Mouse (Mus musculus): ENCODE measurements around the gene Dennd1a. TPM values are rescaled to one million over a fixed set of nuclear protein-coding genes. Genes with fewer than 3 reads are reported as not detected.

The Dennd1a gene
- total and polyA plus RNA-seq, 2 experiments from 2014 or later: 16.7 to 52.1 TPM

- no peak for DNase-seq
- H3K9me3 ChIP-seq (ENCODE audit: low read length): no peaks in the 10 kb centered on the region
These were observed 517.4 kb downstream of the Dennd1a start for GRCm38 (mm10) chr2:37769793-37770192.

GRCm38 (mm10) chr2:37768903-37769302, 518.3 kb downstream of the Dennd1a start:
- Histone ChIP-seq H3K4me2 (ENCODE audit: low read depth) (no peak overlapping the region), H3K9ac (no peak overlapping the region), H3K36me3 (ENCODE audit: insufficient read depth) (no peaks in the 10 kb centered on the region), H3K27ac (ENCODE audit: low read depth, low read length) (0 out of 2 replicates have a peak overlapping the region, but pooled peaks have one; percentile 35), H3K27me3 (ENCODE audit: insufficient read depth, low read length) (no peaks in the 10 kb centered on the region), H3K4me3 (ENCODE audit: low read depth, low read length) (no peak overlapping the region), H3K9me3 (ENCODE audit: low read length) (no peaks in the 10 kb centered on the region), H3K4me1 (ENCODE audit: insufficient read depth) (peaks cover 19% of the 10 kb centered on the region)
- 23% methylated on average over 2 of the region's 2 CpGs for WGBS
- ATAC-seq: peak; percentile 56
- no peak for TF ChIP-seq CTCF (IDR thresholded peaks at IDR 0.05; ENCODE audit: low read depth)
- DNase-seq: peak; percentile 70

More at GRCm38 (mm10) chr2:37769793-37770192, 517.4 kb downstream of the Dennd1a start:
- no peak overlapping the region for H3K27ac ChIP-seq (ENCODE audit: low read depth, low read length)
- peaks cover 19% of the 10 kb centered on the region for H3K4me1 ChIP-seq (ENCODE audit: insufficient read depth)
- TF ChIP-seq CTCF (IDR thresholded peaks at IDR 0.05; ENCODE audit: low read depth): no peak
- H3K36me3 ChIP-seq (ENCODE audit: insufficient read depth): no peaks in the 10 kb centered on the region
- no peak overlapping the region for H3K4me3 ChIP-seq (ENCODE audit: low read depth, low read length)
- no peak overlapping the region for H3K4me2 ChIP-seq (ENCODE audit: low read depth)
- 71% methylated on average over 8 of the region's 8 CpGs for WGBS
- no peak overlapping the region for H3K9ac ChIP-seq
- no peaks in the 10 kb centered on the region for H3K27me3 ChIP-seq (ENCODE audit: insufficient read depth, low read length)
- no peak for ATAC-seq

GRCm38 (mm10) chr2:37767739-37768138, 519.5 kb downstream of the Dennd1a start:
- peaks cover 19% of the 10 kb centered on the region for H3K4me1 ChIP-seq (ENCODE audit: insufficient read depth)
- H3K27me3 ChIP-seq (ENCODE audit: insufficient read depth, low read length): no peaks in the 10 kb centered on the region
- 69% methylated on average over 3 of the region's 3 CpGs for WGBS
- no peak overlapping the region for H3K4me3 ChIP-seq (ENCODE audit: low read depth, low read length)
- no peak overlapping the region for H3K4me2 ChIP-seq (ENCODE audit: low read depth)
- ATAC-seq (no peak), DNase-seq (no peak)
- no peaks in the 10 kb centered on the region for H3K36me3 ChIP-seq (ENCODE audit: insufficient read depth)
- no peak overlapping the region for H3K27ac ChIP-seq (ENCODE audit: low read depth, low read length)
- no peak for TF ChIP-seq CTCF (IDR thresholded peaks at IDR 0.05; ENCODE audit: low read depth)
- H3K9me3 ChIP-seq (ENCODE audit: low read length): no peaks in the 10 kb centered on the region
- no peak overlapping the region for H3K9ac ChIP-seq

- Histone ChIP-seq H3K27ac (ENCODE audit: low read depth, low read length) (no peak overlapping the region), H3K4me1 (ENCODE audit: insufficient read depth) (peaks cover 19% of the 10 kb centered on the region), H3K4me3 (ENCODE audit: low read depth, low read length) (no peak overlapping the region), H3K27me3 (ENCODE audit: insufficient read depth, low read length) (no peaks in the 10 kb centered on the region), H3K9me3 (ENCODE audit: low read length) (no peaks in the 10 kb centered on the region), H3K4me2 (ENCODE audit: low read depth) (0 out of 2 replicates have a peak overlapping the region, but pooled peaks have one; percentile 8), H3K36me3 (ENCODE audit: insufficient read depth) (no peaks in the 10 kb centered on the region), H3K9ac (no peak overlapping the region)
- DNase-seq (peak; percentile 79), ATAC-seq (peak; percentile 19; the same call in 1 of the 2 replicates)
- TF ChIP-seq CTCF (IDR thresholded peaks at IDR 0.05; ENCODE audit: low read depth): no peak
- 8% methylated on average over 9 of the region's 9 CpGs for WGBS
These were observed 520.1 kb downstream of the Dennd1a start for GRCm38 (mm10) chr2:37767080-37767547.

GRCm38 (mm10) chr2:37766027-37766761, 521.0 kb downstream of the Dennd1a start:
- Histone ChIP-seq H3K4me1 (ENCODE audit: insufficient read depth) (peaks cover 19% of the 10 kb centered on the region), H3K9me3 (ENCODE audit: low read length) (no peaks in the 10 kb centered on the region), H3K4me2 (ENCODE audit: low read depth) (no peak overlapping the region), H3K27me3 (ENCODE audit: insufficient read depth, low read length) (no peaks in the 10 kb centered on the region), H3K9ac (no peak overlapping the region), H3K4me3 (ENCODE audit: low read depth, low read length) (no peak overlapping the region), H3K36me3 (ENCODE audit: insufficient read depth) (no peaks in the 10 kb centered on the region), H3K27ac (ENCODE audit: low read depth, low read length) (no peak overlapping the region)
- DNase-seq (no peak), ATAC-seq (peak; percentile 10; the same call in 1 of the 2 replicates)
- TF ChIP-seq CTCF (IDR thresholded peaks at IDR 0.05; ENCODE audit: low read depth): no peak
- WGBS: 38% methylated on average over 11 of the region's 11 CpGs

- H3K27ac ChIP-seq (ENCODE audit: low read depth, low read length): 0 out of 2 replicates have a peak overlapping the region, but pooled peaks have one; percentile 29
- no peak overlapping the region for H3K4me3 ChIP-seq (ENCODE audit: low read depth, low read length)
- no peaks in the 10 kb centered on the region for H3K9me3 ChIP-seq (ENCODE audit: low read length)
- 29% methylated on average over 21 of the region's 21 CpGs for WGBS
- no peaks in the 10 kb centered on the region for H3K36me3 ChIP-seq (ENCODE audit: insufficient read depth)
- H3K27me3 ChIP-seq (ENCODE audit: insufficient read depth, low read length): no peaks in the 10 kb centered on the region
- ATAC-seq (0 out of 2 replicates have a peak, but pooled peaks have one; percentile 7), DNase-seq (no peak)
- no peak for TF ChIP-seq CTCF (IDR thresholded peaks at IDR 0.05; ENCODE audit: low read depth)
- H3K4me2 ChIP-seq (ENCODE audit: low read depth): no peak overlapping the region
- H3K9ac ChIP-seq: no peak overlapping the region
- peaks cover 19% of the 10 kb centered on the region for H3K4me1 ChIP-seq (ENCODE audit: insufficient read depth)
These were observed 522.1 kb downstream of the Dennd1a start for GRCm38 (mm10) chr2:37765082-37765483.

- Histone ChIP-seq H3K27ac (ENCODE audit: low read depth, low read length) (no peak overlapping the region), H3K4me1 (ENCODE audit: insufficient read depth) (peaks cover 19% of the 10 kb centered on the region), H3K9ac (no peak overlapping the region), H3K36me3 (ENCODE audit: insufficient read depth) (no peaks in the 10 kb centered on the region), H3K4me3 (ENCODE audit: low read depth, low read length) (no peak overlapping the region), H3K27me3 (ENCODE audit: insufficient read depth, low read length) (no peaks in the 10 kb centered on the region), H3K9me3 (ENCODE audit: low read length) (no peaks in the 10 kb centered on the region), H3K4me2 (ENCODE audit: low read depth) (no peak overlapping the region)
- TF ChIP-seq CTCF (IDR thresholded peaks at IDR 0.05; ENCODE audit: low read depth): no peak
- no peak for DNase-seq
- WGBS: 98% methylated on average over 2 of the region's 2 CpGs
- no peak for ATAC-seq
These were observed 522.7 kb downstream of the Dennd1a start for GRCm38 (mm10) chr2:37764514-37764913.

Data from forebrain, postnatal 0 days (tissue).